ENCODE assay signal across 14 mouse cellular contexts in the genomic region with DNA sequence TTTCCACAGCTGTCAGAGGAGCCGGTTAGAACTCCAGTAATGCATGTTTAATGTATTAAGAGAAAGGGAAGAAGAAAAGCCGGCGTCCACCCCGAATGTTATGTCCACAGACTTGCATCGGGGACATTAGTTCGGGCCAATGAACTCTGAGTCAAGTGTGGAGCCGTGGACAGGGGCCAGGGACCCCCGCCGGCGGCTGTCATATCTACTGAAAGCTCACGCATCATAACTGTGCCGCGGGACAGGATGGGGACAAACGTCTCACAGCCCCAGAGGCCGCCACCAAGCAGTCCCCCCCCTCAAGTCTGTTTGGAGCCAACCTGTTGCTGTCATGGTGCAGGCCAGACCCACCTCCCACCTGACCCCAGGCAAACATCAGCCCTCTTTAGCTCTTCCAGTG. TPM values are rescaled to one million over a fixed set of nuclear protein-coding genes. Genes with fewer than 3 reads are reported as not detected.
DNase-seq lines count a peak whose midpoint lies in the region; ATAC-seq and TF ChIP-seq lines count a peak whose summit lies in the region.
"Had no signal": no experiment of that assay in that cellular context is flagged by ENCODE, and none has a peak within 500 bp of the region (broad histone marks: within the 10 kb centered on the region; RNA-seq: fewer than 3 reads in every experiment).

No protein-coding gene starts in this region.

- no peaks in the 10 kb centered on the region for H3K36me3 ChIP-seq in forebrain, embryonic 12.5 days (replicated peaks)
- H3K36me3 ChIP-seq in hindbrain, embryonic 16.5 days (ENCODE audit: control insufficient read depth, insufficient read depth, low read length) = no peaks in the 10 kb centered on the region
- no peaks in the 10 kb centered on the region for H3K36me3 ChIP-seq in neural tube, embryonic 13.5 days
- H3K36me3 ChIP-seq in kidney, adult 2 months (ENCODE audit: control insufficient read depth, insufficient read depth, low read length) = no peaks in the 10 kb centered on the region
- no peaks in the 10 kb centered on the region for H3K36me3 ChIP-seq in liver, postnatal 0 days (replicated peaks; ENCODE audit: insufficient read depth, low read length)

- 0 out of 2 replicates have a peak, but pooled peaks cover 3% of the 10 kb centered on the region for H3K27me3 ChIP-seq in forebrain, embryonic 12.5 days
- no peaks in the 10 kb centered on the region for H3K27me3 ChIP-seq in hindbrain, embryonic 16.5 days (replicated peaks; ENCODE audit: control insufficient read depth, insufficient read depth, low read length)
- peaks cover 12% of the 10 kb centered on the region; the same call in 1 of the 2 replicates for H3K27me3 ChIP-seq in neural tube, embryonic 13.5 days
- H3K27me3 ChIP-seq in kidney, adult 2 months (replicated peaks; ENCODE audit: control insufficient read depth, insufficient read depth, low read length) = no peaks in the 10 kb centered on the region
- no peaks in the 10 kb centered on the region for H3K27me3 ChIP-seq in liver, postnatal 0 days (ENCODE audit: insufficient read depth, low read length)

- H3K4me1 ChIP-seq in forebrain, embryonic 12.5 days = peaks cover 50% of the 10 kb centered on the region
- peaks cover 8% of the 10 kb centered on the region for H3K4me1 ChIP-seq in hindbrain, embryonic 16.5 days (ENCODE audit: control insufficient read depth, insufficient read depth, low read depth, low read length)
- H3K4me1 ChIP-seq in neural tube, embryonic 13.5 days (replicated peaks) = peaks cover 34% of the 10 kb centered on the region
- H3K4me1 ChIP-seq in kidney, adult 2 months (ENCODE audit: control insufficient read depth, insufficient read depth, low read length) = no peaks in the 10 kb centered on the region
- H3K4me1 ChIP-seq in liver, postnatal 0 days (ENCODE audit: insufficient read depth) = no peaks in the 10 kb centered on the region

- WGBS in forebrain, embryonic 12.5 days = 36% methylated on average over 15 of the region's 15 CpGs
- 29% methylated on average over 15 of the region's 15 CpGs for WGBS in hindbrain, embryonic 16.5 days
- 23% methylated on average over 15 of the region's 15 CpGs for WGBS in neural tube, embryonic 13.5 days
- WGBS in kidney, adult 2 months = 69% methylated on average over 15 of the region's 15 CpGs
- 59% methylated on average over 15 of the region's 15 CpGs for WGBS in liver, postnatal 0 days (ENCODE audit: insufficient replicate concordance)

- H3K27ac ChIP-seq in forebrain, embryonic 12.5 days = peak overlapping the region; percentile 78
- no peak overlapping the region for H3K27ac ChIP-seq in hindbrain, embryonic 16.5 days (ENCODE audit: low read depth, low read length)
- H3K27ac ChIP-seq in neural tube, embryonic 13.5 days (replicated peaks) = peak overlapping the region; percentile 33; the same call in 1 of the 2 replicates
- no peak overlapping the region for H3K27ac ChIP-seq in kidney, adult 2 months (ENCODE audit: insufficient read depth, low read depth, low read length)
- H3K27ac ChIP-seq in liver, postnatal 0 days (ENCODE audit: low read depth) = no peak overlapping the region

- no peak for TF ChIP-seq EP300 in liver, postnatal 0 days (IDR thresholded peaks at IDR 0.05; ENCODE audit: low read depth)

- H3K9me3 ChIP-seq in forebrain, embryonic 12.5 days = no peaks in the 10 kb centered on the region
- no peaks in the 10 kb centered on the region for H3K9me3 ChIP-seq in hindbrain, embryonic 16.5 days (ENCODE audit: control insufficient read depth, low read length)
- H3K9me3 ChIP-seq in neural tube, embryonic 13.5 days = no peaks in the 10 kb centered on the region
- no peaks in the 10 kb centered on the region for H3K9me3 ChIP-seq in liver, postnatal 0 days (ENCODE audit: low read length)

- DNase-seq in kidney, postnatal 10 days = peak; percentile 31
- DNase-seq in kidney, postnatal 4 days = no peak
- no peak for DNase-seq in kidney, adult 2 months
- DNase-seq in liver, postnatal 0 days = no peak
- no peak for DNase-seq in lung, postnatal 10 days
- DNase-seq: adrenal gland, postnatal 14 days; heart, adult 11 months; heart, postnatal 36 days; kidney, postnatal 25 days; liver had no signal

- 0 out of 2 replicates have a peak overlapping the region, but pooled peaks have one; percentile 36 for H3K9ac ChIP-seq in forebrain, embryonic 12.5 days
- no peak overlapping the region for H3K9ac ChIP-seq in hindbrain, embryonic 16.5 days (ENCODE audit: low read depth, low read length)
- no peak overlapping the region for H3K9ac ChIP-seq in neural tube, embryonic 13.5 days
- H3K9ac ChIP-seq in liver, postnatal 0 days (replicated peaks) = no peak overlapping the region

- H3K4me3 ChIP-seq in forebrain, embryonic 12.5 days (replicated peaks) = no peak overlapping the region
- no peak overlapping the region for H3K4me3 ChIP-seq in hindbrain, embryonic 16.5 days (ENCODE audit: low read length)
- H3K4me3 ChIP-seq in neural tube, embryonic 13.5 days = no peak overlapping the region
- no peak overlapping the region for H3K4me3 ChIP-seq in kidney, adult 2 months (ENCODE audit: insufficient read depth, low read depth, low read length)
- H3K4me3 ChIP-seq in liver, postnatal 0 days (ENCODE audit: low read depth, low read length) = no peak overlapping the region

- peak overlapping the region; percentile 33 for H3K4me2 ChIP-seq in forebrain, embryonic 12.5 days
- no peak overlapping the region; the same call in 1 of the 2 replicates for H3K4me2 ChIP-seq in hindbrain, embryonic 16.5 days (ENCODE audit: low read length)
- H3K4me2 ChIP-seq in neural tube, embryonic 13.5 days = peak overlapping the region; percentile 44
- no peak overlapping the region for H3K4me2 ChIP-seq in liver, postnatal 0 days (ENCODE audit: low read depth, low read length)

- no peak for TF ChIP-seq CTCF in kidney, adult 2 months (conservative IDR thresholded peaks at IDR 0.05; ENCODE audit: insufficient read depth, insufficient read length, low read depth, low read length)
- TF ChIP-seq CTCF in liver, postnatal 0 days (IDR thresholded peaks at IDR 0.05; ENCODE audit: low read depth) = no peak

- no peak for TF ChIP-seq POLR2A in kidney, adult 2 months (IDR thresholded peaks at IDR 0.05; ENCODE audit: low read depth, low read length)

- ATAC-seq in forebrain, embryonic 12.5 days (ENCODE audit: low FRiP score) = peak; percentile 34
- peak; percentile 32 for ATAC-seq in hindbrain, embryonic 16.5 days
- ATAC-seq in neural tube, embryonic 13.5 days (ENCODE audit: low read depth) = peak; percentile 38; the same call in 1 of the 2 replicates
- ATAC-seq in liver, postnatal 0 days = no peak
- ATAC-seq: CD4-positive, CD25-positive, alpha-beta regulatory T cell, adult 4 months had no signal

RNA-seq across cellular contexts. Expression of a gene that starts 34.4 kb away (rescaled TPM):
- 0.59 and 0.91 TPM in 2 replicates for polyA plus RNA-seq in forebrain, embryonic 12.5 days (2016; fragmentation: Nextera tagmentation; extraction: Ambion mirVana)
- not detected in 2 replicates for polyA plus RNA-seq in hindbrain, embryonic 16.5 days (2015; fragmentation: Nextera tagmentation; extraction: Ambion mirVana)
- polyA plus RNA-seq in neural tube, embryonic 13.5 days (2015; fragmentation: Nextera tagmentation; extraction: Ambion mirVana) = not detected in 2 replicates
- 0.42 and 0.88 TPM in 2 replicates for polyA plus RNA-seq in kidney, adult 2 months (2012; rRNA removed)
- polyA plus RNA-seq in liver, postnatal 0 days (2015; fragmentation: Nextera tagmentation; extraction: Ambion mirVana) = not detected in 2 replicates
- polyA plus RNA-seq: CD4-positive, CD25-positive, alpha-beta regulatory T cell, adult 4 months had no signal

Comparison
In these comparisons a context has a peak if more than half of its experiments do, and no peak if none do; other contexts are left out.
1. H3K27ac ChIP-seq: peak in forebrain, embryonic 12.5 days (single experiment) and neural tube, embryonic 13.5 days (single experiment); none in hindbrain, embryonic 16.5 days (single experiment), kidney, adult 2 months (single experiment) and liver, postnatal 0 days (single experiment).
2. H3K4me2 ChIP-seq: peak in forebrain, embryonic 12.5 days (single experiment) and neural tube, embryonic 13.5 days (single experiment); none in hindbrain, embryonic 16.5 days (single experiment) and liver, postnatal 0 days (single experiment).